Mouse (Mus musculus): ENCODE data around the gene Eps8l1.
A peak's percentile ranks its signal among the peaks of the same experiment; 100 is the strongest.
"Not testable (repeated sequence)": the region's sequence is repeated elsewhere in the genome, so short reads cannot be mapped to it uniquely, and the experiment has no call there.

The Eps8l1 gene

DNA sequence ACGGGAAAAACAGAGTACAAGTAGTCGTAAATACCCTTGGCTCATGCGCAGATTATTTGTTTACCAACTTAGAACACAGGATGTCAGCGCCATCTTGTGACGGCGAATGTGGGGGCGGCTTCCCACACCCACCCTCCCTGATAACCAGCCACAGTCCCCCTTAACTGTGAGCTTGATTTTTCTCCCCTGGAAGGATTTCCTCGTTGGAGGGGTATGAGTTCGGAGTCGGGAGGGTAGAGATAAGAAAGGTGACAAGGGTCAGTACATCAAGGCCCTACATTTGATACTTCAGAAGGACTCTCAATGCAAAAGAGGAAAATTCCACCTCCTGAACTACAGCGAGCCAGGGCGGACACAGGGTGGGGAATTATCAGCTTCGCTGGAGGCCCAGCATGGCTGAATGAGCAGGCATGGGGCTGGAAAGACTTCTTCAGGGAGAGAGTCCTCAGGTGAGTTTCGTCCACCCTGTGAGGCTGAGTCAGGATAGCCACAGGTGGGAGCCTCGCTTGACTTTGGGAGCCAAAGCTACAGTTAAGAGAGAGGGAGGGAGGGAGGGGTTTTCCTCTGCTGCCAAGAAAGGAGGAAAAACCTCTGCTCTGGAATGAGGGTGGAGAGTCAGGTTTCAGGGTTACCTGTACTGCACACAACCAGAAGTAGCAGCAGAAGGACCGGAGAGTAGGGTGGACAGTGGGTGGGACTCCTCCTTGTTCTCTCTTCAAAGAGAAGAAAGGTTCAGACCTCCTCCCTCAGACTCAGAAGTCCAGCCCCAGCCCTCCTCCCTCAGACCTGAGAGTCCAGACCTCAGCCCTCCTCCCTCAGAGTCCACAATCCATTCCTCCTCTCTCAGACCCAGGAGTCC is at the start of gene Eps8l1:
Gene Eps8l1 (plus strand): TSS at position 99 of the 859 bp plus-strand sequence.
- no peak for DNase-seq (ENCODE audit: extremely low spot score, low spot score)

DNA sequence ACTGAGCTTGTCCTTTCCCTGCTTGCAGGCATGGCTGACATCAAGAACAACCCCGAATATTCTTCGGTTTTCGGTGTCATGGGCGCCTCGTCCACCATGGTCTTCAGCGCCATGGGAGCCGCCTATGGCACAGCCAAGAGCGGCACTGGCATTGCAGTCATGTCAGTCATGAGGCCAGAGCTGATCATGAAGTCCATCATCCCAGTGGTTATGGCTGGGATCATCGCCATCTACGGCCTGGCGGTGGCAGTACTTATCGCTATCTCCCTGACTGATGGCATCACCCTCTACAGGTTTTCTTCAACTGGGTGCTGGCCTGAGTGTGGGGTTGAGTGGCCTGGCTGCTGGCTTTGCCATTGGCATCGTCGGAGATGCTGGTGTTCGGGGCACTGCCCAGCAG is 48.1 kb upstream of the Eps8l1 start:
- not testable (repeated sequence) for DNase-seq (ENCODE audit: extremely low spot score, low spot score)

DNA sequence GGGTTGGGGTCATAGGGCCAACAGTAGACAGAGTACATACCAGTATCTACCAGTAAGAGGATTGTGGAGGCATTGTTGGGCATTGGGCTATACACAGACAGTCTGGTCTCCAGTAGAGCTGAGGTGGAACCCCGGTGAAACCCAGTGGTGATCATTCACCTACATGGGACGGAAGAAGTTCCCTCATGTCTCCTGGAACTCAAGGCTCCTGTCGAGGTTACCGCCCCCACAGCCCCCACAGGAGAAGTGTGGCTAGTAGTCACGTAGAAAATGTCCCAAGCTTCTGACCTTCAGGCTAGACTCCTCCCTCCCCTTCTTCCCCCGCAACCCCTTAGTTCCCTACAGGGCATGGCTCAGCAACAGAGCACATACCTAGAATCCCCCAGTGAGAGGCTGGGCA is 40.8 kb upstream of the Eps8l1 start:
- no peak for DNase-seq (ENCODE audit: extremely low spot score, low spot score)

DNA sequence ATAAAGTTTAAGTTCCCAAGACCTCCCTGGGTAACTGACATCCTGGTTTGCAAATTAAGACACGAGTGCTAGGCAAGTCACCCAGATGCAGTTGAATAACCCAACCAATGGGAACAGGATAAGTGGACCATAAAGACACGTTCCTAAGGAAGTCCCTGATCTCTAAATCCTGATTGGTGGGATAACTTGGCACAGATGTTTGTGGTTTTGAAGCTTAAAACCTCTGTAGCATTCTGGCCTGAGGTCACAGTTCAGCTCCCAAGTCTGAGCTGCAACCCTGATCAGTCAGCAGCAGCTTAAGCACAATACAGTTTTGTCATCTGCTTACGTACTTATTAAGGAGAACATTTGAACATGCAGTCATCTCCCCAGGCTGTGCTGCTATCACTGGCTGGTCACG is 40.2 kb upstream of the Eps8l1 start:
- no peak for DNase-seq (ENCODE audit: extremely low spot score, low spot score)

DNA sequence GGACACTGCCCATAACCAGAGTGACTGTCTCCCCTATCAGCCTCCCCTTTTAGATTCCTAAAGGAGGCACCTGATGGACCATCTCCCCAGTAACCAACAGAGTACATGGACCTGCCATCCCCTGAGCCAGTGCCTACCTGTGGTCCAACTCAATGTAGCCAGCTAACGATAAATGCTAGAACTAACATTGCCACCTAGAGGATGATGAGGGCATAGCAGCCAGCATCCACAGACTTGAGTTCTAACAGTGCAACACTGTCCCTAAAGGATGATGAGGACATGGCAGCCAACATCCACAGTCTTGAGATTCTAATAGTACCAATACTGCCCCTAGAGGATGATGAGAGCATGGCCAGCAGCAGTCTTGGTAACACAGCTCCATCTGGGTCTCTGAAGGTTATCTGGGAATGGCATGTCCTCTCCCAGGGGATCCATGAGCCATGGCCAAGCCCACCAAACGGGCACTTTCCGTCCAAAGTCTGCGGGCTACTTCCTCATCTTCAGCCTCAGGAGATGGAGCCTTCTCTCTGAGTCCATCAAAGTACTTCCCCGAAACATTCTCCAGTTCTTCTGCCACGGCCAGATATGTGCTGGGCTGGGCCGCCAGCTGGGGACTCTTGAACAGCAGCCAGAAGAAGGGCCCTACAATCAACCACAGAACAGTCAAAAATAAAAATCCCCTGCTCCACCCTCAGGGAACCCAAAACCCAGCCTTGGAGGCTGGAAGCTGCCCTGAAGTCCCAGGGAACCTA is 33.1 kb upstream of the Eps8l1 start:
- peak; percentile 84 for DNase-seq (ENCODE audit: extremely low spot score, low spot score)

DNA sequence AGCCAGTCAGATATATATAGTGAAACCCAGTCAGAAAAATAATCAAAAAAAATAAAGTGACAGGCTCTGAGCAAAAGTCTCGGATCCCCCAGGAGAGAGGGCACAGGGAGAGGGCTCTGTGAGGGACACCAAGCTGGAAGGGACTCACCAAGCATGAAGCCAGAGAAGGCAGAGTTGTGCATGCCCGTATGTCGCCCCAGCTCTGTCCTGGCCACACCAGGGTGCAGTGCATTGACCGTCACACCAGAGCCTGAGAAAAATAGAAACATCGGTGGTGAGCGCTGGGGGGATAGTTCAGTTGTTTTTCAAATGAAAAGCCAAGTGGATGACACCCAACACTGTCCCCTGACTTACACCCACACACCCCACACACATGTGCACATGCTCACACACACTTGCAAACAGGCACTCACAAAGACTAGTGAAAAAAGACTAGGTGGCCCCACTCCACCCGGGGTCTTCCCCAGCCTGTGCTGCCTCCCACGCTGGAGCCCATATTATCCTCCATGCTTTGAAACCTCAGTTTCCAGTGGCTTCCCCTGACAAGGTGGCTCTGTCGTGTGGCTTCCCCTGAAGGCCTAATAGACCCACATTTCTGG is 30.1 kb upstream of the Eps8l1 start:
- DNase-seq (ENCODE audit: extremely low spot score, low spot score) = no peak

DNA sequence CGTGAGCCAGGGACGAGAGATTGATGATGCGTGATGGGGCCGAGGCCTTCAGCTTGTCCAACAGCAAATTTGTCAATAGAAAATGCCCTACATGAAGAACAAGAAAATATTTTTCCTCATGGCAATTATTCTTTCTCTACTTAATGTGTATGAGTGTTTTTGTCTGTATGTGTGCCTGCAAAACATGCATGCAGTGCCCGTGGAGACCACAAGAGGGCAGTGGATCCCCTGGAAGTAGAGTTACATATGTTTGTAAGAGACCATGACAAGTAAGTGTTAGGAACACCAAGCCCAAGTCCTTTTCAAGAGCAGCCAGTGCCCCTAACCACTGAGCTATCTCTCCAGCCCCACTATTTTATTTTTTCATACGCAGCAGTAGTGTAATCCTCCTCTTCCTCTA is 28.9 kb upstream of the Eps8l1 start:
- peak; percentile 77 for DNase-seq (ENCODE audit: extremely low spot score, low spot score)

DNA sequence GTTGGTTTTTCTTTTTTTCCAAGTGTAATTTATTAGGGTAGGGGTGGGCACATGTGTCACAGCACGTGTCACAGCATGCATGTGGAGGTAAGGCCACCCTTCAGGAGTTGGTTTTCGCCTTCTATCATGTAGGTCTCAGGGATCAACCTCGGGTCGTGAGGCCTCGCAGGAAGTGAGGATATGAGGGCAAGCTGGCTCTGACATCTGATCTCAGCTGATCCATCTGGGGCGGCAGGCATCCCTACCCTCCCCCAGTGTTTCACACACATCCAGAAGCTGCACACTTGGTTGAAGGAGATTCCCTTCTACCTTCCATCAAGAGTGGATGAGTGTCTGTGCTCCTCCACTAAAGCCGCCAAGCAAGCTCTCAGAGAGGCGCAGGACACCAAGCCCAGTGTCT is 28.4 kb upstream of the Eps8l1 start:
- no peak for DNase-seq (ENCODE audit: extremely low spot score, low spot score)

DNA sequence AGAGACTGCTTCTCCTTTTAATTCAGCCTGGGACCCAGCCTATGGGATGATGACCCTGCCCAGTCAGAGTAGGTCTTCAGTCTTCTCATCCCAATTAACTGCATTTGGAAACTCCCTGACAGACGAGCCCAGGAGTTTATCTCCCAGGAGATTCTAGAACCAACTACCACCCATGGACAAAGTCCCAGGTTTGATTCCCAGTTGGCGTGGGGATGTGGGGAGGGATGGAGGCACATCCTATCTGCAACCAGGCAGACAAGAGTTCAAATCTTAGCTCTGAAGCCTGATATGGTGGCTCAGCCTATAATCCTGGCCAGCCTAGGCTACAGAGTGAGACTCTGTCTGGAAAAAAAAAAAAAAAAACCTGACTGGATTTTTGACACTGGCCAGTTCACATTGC is 22.8 kb upstream of the Eps8l1 start:
- no peak for DNase-seq (ENCODE audit: extremely low spot score, low spot score)

DNA sequence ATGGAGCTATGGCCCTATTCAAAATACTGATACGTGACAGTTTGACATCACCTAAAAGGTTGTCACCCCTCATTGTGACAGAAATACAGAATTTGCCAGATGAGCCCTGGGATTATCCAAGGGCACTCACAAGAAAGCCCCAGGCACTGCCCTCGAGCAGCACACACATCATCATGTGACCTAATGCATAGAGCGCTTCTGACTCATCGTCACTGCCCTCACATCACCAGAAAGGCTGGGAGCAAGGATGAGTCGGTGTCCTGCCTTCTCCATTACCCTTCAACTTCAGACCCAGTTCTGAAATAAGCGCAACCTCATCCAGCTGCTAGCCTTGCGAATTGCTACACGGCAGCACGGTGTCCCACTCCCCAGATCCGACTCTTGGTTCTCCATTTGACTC is 19.9 kb upstream of the Eps8l1 start:
- no peak for DNase-seq (ENCODE audit: extremely low spot score, low spot score)

DNA sequence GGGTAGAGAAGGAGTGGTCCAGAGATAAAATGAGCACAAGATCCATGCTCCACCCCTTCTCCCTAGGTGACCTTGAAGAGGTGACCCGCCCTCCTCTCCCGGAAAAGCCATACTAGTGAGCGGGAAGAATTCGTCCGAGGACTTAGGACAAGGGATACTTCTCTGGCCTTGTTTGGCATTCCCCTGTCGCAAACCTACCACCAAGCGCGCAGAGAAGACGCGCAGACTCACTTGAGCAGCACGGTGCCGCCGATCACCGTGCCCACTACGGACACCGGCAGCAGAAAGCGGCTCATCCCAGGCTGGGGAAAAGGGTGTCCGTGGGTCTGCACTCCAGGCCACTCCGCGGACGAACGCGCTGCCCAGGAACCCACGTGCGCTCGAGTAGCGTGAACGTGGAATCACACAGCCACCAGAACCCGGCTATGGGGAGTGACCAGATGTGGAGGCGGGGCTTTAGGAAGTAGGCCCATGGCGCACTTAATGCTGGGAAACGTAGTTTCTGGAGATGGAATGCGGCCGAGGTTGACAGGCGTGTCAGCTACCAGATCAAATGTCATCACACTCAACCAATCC is 15.2 kb upstream of the Eps8l1 start, which contains the start of gene Rdh13:
Gene Rdh13 (minus strand): TSS at position 434 of the 576 bp plus-strand sequence.
- peak; percentile 87 for DNase-seq (ENCODE audit: extremely low spot score, low spot score)

DNA sequence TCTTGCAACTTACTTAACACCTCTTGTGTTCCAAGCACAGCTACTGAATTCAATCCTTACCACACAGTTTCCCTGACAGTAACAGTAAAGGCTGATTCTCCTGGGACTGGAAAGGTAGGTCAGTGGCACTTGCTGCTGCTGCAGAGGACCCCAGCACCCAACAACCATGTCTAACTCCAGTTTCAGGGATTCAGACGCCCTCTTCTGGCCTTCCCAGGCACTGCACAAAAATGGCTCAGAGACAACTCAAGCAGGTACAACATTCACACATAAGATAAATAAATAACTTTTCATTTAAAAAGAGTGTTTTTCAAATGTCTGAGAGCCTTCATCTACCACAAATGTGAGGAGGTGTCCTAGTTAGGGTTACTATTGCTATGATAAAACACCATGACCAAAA is 13.3 kb upstream of the Eps8l1 start:
- no peak for DNase-seq (ENCODE audit: extremely low spot score, low spot score)

DNA sequence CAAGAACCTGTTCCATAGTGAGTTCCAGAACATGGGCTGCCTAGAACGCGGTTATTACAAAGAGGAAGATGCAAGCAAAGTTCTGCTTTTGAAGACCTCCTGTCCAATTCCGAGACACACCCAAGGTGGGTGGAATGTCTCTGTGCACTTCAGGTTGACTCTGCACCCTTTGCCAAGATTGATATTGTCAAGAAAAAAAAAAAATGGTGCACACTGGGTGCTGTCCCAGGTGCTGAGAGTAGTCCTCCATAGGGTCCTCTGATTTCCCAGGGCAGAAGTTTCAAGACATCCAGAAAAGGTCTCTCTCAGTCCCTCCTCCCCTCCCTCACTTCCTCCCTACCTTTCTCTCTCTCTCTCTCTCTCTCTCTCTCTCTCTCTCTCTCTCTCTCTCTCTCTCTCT is 12.0 kb upstream of the Eps8l1 start:
- no peak for DNase-seq (ENCODE audit: extremely low spot score, low spot score)

DNA sequence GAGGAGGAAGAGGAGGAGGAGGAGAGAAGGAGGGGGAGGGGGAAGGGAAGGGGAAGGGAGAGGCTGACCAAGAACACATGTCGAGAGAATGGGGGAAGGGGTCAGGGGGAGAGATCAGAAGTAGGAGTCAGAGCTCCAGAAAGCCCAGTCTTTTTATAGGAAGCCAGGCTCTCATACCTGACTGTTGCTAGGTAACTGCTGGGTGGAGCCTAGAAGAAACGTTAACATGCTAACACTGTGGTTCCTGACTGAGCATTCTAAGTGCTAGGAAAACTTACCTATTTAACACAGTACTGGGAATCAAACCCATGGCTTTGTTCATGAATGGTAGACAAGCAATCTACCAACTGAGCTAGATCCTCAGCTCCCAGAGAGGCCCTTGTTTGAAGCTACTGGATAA is 11.3 kb upstream of the Eps8l1 start:
- DNase-seq (ENCODE audit: extremely low spot score, low spot score) = no peak

DNA sequence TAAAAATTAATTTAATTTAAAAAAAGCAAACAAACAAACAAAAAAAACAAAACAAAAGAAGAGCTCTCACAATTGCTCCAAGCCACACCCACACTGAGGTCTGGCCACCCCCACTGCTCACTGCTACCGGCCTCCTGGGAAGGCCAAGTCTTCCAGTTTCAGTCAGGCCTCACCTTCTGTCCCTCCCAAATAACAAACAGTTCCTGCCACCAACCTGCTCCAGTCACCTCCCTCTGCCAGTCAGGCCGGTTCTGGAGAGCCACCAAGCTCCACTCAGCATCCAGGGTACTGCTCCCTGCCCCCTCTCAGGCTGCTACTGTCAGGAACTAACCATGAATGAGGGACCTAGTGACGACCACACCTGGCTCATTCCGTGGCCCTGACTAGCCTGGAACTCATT is 7.8 kb upstream of the Eps8l1 start:
- DNase-seq (ENCODE audit: extremely low spot score, low spot score) = no peak

DNA sequence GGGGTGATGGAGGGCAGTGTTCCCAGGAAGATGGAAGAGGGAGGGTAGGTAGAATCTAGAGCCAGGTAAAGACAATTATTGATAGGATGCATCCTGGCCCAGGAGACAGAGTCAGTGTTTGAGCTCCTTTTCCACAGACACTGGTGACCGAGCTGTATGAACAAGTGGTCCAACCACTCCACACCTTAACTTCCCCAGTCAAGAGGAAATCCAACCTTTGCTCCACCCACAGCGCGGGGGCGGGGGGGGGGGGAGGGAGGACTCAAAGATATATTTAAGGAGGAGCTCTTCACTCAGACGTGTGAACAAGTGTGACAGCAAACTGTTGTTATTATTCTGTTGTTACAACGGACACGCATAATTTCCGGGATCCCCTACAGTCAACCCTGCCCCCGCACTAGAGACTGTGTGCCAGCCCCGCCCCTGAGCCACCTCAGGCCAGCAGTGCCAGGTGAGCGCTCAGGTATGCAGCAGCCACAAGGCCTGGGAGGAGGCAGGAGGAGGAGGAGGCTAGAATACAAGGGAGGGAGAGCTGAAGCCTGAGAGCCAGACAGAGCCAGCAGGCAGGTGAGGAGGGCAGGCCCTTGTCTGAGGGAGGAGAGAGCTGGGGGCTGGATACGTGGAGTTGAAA is 3.8 kb downstream of the Eps8l1 start:
- no peak for DNase-seq (ENCODE audit: extremely low spot score, low spot score)

DNA sequence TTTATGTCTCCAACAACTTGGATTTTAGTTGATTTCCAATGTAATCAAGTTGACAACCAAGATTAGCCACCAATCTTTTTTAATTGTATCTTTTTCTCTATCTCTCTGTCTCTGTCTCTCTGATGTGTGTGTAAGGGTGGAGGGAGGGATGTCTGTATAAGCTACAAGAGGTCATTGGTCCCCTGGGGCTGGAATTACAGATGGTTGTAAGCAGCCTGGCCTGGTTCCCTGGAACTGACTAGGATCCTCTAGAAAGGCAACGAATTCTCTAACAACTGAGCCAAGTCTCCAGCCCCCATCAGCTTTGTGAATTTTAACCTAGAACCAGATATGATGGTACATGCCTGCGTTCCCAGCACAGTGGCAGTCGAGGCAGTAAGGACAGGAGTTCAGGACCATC is 7.3 kb downstream of the Eps8l1 start:
- DNase-seq (ENCODE audit: extremely low spot score, low spot score) = no peak

DNA sequence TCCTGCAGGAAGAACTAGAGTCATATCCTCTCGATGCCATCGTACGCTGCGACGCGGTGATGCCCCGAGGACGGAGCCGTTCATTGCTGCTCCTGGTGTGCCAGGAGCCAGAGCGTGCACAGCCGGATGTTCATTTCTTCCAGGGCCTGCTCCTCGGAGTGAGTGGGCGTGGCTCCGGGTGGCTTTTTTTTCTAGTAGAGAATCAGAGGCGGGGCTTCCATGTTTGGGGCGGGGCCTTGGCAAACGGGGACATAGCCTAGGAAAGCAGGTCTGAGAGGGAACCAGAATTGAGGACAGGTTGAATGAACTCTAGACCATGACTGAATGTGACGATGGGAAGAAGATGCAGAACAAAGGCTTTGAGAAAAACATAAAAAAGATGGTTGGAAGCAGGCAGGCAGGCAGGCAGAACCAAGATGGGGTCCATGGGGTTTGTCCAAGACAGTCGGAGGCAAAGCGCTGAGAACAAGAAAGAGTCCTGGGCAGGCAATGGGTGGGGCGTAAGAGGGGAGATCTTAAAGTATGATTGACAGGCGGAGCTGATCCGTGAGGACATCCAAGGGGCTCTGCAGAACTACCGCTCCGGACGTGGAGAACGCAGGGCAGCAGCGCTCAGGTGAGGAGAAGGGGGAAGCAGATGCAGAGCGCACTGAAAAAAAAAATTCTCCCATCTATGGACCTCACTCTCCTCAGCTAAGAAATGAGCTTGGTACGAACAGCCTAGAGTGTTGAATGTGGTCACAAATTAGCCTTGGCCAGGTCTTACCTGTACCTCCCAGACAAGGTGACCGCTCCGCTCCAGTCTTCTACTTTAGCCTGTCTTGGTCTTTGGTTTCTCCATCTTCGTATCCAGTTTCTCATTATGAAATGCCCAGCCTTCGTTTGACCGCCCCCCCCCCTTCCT is 10.1 kb downstream of the Eps8l1 start:
- peak; percentile 69 for DNase-seq (ENCODE audit: extremely low spot score, low spot score)

DNA sequence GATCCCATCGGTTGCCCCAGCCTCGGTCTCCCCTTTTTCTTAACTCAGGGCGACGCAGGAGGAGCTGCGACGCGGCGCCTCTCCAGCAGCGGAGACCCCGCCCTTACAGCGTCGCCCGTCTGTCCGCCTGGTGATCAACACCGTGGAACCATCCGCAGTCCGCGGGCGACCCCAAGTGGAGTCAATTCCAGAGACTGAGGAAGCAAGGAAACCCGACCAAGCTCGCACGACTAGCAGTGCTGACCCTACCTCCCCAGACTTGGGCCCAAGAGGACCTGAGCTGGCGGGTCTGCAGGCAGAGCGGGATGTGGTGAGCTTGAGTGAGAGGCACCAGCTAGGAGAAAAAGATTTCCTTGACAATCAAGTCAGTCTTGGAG is 10.7 kb downstream of the Eps8l1 start:
- DNase-seq (ENCODE audit: extremely low spot score, low spot score) = peak; percentile 81

DNA sequence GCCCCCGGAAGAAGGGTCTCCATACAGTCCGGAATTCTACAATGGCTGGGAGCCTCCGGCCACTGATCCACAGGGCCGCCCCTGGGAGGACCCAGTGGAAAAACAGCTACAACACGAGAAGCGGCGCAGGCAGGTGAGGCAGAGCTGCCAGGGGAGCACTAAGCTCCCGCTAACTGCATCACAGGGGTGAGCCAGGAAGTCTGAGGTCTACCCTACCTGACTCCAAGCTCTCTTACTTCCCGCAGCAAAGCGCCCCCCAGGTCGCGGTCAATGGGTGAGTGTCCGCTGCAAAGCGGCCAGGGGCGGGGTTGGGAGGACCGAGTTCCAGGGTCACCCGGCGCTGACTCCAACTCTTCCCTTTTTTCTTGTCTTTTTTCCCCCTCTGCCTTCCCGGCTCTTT is 13.5 kb downstream of the Eps8l1 start:
- DNase-seq (ENCODE audit: extremely low spot score, low spot score) = no peak
